Mouse (Mus musculus) neural tube, embryonic 10.5 days (tissue): ENCODE measurements around the gene Slc35e1.

Source experiments
- DNase-seq: peaks from one replicate; pipeline ENCODE4 v3.0.0-alpha.2; 2017; ENCODE audit warnings: low spot score; ENCODE audit errors: extremely low spot score

Gene Slc35e1

DNA sequence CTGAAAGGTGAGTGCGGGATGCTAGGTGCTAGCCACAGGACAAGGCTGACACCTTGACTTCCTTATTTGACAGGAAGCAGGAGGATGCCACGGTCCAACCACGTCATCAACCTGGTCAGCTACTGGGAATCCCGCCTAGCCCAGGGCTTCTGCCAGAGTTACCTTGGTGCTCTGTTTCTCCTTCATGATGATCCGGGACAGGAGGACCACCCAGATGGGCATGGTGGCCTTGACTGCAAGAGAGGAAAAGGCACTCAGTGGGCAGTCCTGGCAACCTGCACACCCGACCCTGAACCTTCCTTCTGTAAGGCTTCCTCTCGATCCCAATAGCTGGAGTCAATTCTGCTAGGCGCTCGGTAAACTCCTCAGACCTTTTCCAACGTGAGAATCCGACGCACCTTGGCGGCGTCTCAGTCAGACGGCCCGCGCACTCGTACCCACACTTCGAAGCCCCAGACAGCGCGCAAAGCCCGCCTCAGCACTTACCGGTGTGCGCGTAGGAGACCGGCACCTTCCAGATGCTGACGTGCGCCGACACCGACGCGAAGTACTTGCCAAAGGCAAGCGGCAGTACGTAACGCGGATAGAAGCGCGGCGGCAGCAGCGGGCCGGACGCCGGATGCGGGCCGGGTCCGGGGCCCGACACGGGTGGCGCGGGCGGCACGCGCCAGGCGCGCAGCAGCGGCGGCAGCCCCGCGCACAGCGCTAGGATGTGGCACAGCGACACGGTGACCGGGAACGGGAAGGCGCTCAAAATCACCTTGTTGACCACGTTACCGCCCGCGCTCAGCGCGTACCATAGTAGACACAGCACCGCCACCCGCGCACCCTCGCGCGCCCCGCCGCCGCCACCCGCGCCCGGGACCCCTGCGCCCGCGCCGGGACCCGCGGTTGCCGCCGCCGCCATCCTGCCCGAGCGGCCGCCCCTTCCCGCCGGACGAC lies at the start of gene Slc35e1:
Slc35e1 (minus strand) TSS at position 935 of the 942 bp plus-strand sequence.
- DNase-seq: peak; percentile 45

DNA sequence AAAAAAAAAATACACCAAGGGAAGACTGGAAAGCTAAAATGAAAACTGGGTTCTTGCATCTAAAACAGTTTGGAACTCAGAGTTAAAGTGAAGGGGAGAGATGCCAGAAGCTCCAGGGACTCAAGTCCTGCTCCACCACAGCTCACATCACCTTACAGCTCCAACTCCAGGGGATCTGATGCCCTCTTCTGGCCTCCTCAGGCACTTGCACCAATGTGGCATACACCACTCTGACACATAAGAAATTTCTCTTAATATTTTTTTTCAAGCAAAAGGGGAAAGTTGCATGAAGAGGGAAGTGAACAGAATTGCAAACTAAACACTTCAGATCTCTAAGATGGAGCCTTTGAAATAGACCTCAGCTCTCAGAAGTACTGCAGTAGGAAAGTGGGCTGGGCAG lies 46.8 kb upstream of the Slc35e1 start:
- DNase-seq: no peak

DNA sequence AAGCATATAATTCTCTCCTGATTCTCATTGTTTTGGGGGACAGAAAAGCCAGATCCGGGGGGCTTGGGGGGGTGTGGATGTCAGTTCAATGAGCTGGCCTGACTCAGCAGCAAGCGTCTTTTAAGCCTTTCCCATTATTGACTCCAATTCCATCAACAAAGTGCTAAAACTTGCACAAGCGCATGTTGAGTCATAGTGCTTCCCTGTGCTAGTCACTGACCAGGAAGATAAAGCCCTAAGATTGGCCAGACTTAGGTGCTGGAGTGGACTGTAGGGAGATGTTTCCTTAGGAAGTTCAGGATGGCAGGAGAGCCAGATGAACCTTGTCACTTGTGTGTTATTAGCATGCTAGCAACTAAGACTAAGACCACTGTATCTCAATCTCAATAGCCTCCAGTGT lies 42.5 kb upstream of the Slc35e1 start:
- no peak for DNase-seq

DNA sequence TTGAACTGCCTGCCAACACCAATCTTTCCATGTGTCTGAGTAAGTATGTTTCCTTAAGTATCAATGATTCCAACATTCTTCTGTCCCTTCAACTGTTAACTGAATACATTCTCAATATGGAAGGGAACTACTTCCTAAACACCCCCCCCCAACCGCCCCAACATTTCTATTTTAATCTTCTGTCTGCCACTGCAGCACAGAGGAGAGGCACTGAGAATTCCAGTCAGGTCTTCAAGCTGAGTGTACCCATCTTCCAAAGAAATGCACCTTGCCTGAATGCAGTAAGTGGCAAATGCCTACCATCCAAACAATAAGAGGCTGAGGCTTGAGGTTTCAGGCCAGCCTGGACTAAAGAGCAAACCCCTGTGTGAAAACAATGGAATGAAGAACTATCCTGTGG lies 39.7 kb upstream of the Slc35e1 start:
- no peak for DNase-seq

DNA sequence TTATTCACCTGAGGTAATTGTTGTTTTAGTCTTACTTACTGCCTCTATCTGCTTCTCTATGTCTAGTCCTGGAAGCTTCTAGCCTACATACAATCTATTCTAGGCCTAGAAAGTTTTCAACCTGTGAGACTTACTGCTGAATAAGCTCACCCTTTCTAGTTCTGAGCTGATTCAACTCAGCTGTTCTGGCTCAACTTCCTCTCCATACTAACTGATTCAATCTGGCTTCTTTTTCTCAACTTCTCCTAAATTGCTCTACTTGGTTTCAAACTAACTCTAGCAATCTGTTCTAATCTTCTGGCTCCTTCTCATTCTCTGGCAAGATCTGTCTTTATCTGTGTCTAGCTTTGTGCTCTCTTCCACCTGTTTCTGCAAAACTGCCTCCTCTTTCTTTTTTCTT lies 29.5 kb upstream of the Slc35e1 start:
- DNase-seq: no peak

DNA sequence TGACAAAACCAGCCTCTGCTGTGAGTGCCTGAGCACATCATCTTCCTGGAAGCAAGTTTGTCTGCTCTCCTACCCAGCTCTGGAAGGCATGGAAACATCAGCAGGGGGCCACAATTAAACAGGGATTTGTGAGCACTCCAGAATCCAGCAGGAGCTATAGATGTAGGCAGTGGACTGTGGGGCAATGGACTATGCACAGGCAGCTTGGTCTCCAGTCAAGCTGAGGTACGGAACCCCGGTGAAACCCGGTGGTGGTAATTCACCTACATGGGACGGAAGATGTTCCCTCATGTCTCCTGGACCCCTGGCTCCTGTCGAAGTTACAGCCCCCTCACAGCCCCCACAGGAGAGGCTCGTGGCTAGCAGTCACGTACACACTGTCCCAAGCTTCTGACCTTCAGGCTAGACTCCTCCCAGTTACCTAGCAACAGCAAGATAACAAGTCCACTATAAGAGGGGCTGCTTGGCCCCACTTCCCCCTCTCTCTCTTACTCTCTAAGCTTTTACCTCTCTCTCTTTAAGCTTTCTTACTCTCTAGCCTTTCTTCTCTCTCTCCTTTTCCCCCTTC lies 25.1 kb upstream of the Slc35e1 start:
- no peak for DNase-seq

DNA sequence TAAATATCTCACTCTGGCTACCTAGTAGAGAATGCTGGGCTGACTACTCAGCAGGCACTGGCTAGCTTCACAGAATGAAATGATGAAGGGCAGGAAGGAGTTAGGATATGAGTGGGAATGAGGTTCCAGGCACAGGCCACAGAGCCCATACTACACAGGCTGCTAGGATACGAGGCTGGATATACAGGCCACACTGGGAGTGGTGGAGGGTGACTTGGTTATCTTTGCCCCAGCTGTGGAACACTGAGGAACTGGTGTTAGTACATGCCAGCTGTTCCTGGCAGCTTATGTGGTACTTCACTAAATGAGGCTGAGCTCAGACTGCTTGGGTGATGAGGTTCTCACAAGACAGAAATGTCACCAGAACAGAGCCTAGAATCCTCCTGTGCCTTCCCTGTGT lies 20.7 kb upstream of the Slc35e1 start:
- DNase-seq: no peak

DNA sequence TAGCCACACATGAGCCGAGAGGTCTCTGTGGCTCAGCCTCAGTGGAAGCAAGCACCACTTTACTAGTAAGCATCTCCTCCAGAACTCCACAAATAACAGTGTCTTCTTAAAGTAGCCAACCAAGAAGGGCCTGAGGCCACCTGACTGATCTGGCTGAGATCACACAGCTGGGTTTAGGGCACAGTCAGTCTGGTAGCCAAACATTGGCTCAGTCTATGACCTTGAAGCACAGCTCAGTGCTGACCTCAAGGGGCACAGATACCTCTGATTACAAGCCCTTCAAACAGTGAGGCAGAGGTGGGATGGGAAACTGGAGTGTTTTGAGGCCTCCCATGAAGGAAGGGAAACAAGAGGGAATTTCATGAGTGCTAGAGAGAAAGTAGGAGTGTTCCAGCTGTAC lies 20.2 kb upstream of the Slc35e1 start:
- DNase-seq: no peak

DNA sequence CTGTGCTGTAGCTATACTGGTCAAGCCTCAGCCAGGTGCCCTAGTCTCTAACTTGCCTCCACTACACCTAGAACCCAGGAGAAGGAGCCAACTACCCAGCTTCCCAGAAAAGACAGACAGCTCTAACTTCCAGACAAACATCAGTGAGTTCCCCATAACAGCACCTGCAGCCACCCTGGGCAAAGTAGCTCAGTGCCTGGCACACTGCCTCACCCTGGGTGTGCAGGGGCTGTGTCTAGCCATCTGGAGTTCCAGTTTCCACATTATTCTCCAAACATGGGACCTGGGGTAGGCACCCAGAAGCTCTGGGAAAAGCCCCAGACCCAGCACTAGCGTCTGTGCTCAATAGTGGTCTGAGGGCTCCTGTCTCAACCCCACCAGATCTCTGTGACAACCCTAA lies 15.1 kb upstream of the Slc35e1 start:
- DNase-seq: no peak

DNA sequence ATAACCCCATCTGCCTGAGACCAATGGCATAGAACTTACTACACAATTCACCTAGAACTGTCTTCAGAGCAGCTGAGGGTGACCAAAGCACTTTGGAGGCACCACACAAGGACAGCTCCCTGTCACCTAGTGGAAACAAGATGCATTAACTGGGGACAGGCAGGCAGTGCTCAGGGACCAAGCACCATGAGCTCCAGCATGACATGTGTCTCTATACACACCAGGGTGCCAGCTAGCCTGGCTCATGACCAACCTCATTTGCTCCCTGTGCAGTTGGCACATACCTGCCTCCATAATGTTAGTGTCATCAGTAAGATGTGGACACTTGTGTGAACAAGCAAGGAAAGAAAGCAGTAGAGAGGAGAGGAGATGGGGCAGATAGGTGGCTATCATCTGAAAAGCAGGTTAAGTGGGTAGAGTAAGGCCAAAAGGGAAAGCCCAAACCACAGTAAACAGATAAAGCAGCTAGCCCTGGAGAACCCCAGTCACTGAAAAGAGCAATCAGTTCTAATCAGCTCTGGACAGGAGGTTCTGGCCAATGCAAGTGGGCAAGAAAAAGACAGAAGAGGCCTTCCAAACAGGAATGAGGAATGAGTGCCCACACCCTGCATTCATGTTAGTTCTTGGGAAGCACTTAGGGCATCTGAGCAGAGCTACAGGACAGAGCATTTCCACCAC lies 12.4 kb upstream of the Slc35e1 start:
- DNase-seq: no peak

DNA sequence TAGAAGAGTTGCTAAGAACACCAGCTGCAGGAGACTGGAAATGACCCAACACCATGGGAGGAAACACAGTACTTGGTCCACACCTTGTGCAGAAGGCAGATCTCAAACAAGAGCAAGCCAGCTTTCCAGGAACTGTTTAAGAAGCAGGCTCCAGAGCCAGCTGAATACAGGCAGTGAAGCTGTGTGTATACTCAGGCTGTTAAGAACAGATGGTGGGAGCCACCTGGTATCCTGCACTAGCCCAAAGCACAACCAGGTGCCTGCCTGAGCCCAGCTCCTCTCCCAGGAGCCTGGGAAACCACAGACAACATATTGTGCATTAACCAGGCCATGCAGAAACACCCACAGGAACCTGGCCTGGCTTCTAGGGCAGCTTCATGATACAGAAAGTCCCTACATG lies 11.7 kb upstream of the Slc35e1 start:
- DNase-seq: no peak

DNA sequence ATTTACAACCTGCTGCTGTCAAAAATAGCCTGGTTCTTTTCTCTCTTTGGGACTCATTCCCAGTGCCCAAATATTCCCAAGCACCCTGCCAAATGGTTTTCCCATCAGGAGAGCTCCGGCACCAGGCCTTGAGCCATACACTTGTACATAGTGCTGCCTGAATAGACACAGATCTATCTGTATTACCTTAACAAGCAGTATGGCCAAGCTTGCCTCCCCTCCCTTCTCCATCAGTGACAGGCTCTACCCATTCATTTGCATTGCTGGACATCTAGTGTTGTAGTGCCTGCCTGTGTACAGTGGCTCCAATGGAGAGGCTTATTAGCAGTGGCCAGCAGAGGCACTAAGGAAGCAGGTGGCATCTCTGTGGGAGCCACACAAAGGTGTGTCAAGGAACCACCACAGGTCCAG lies 8.1 kb upstream of the Slc35e1 start:
- no peak for DNase-seq

DNA sequence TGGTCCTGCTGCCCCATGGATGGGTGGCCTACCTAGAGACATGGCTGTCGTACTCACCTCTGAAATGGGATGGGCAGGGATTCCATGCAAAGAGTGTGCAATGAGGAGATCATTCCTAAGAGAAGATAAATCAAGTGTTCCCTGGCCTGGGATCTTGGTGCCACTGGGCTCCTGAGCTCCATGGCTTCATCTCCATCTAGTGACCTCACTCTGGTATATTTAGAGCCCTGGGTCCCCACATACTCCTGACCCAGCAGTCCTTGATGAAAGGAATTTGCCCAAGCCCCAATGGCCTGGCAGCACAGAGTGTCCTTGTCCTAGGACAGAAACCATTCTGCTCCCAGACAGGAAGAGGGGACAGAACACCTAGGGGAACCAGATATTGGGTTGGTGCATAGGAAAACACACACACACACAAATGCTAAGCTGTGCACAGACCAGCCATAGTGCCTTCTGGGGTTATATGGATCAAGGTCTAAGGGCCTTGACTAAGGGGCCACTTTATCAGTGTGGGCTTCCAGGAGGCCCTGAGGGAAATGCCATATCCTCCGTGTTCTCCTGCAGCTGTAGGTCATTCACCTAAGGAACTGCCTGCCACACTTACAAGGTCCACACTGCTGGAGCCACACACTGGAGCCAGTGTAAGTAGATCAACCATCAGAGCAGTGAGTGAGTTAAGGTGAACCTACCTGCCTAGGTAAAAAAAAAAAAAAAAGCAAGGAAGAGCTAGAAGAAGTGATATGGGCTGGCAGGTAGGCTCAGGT lies 7.3 kb upstream of the Slc35e1 start:
- no peak for DNase-seq

DNA sequence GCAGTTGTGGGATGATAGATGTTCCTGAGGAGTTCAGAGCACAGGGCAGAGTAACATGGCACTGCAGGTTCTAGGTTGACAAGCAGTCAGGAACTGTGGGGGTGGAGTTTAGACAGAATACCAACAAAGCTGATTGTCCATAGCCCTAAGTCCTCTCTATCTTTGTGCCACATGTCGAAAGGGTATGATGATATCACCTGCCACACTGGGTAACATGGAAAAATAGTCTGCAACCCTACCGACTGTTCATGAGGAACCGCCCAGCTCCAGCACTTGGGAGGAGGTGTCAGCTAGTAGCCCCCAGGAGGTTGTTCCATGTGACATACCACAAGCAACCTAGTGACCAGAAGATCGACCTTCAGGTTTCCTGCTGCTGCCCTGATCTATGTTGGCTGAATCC lies 6.1 kb upstream of the Slc35e1 start:
- no peak for DNase-seq

DNA sequence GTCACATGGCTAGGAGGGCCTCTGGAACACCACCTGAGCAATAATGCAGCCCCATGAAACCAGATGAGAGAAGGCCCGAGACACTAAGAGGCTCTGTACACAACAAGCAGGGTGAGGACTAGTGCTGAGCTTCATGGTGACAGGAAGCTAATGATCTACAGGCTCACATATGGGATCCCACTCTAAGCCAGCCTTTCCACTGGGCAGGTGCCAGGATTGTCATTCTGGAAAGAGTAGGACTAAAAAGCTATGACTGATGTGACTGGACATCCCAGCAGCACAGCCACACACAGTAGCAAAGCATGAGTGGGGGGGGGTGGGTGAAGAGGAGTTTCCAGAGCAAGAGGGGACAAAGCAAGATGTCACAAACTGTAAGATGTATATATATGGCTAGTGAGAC lies 5.5 kb upstream of the Slc35e1 start:
- no peak for DNase-seq

DNA sequence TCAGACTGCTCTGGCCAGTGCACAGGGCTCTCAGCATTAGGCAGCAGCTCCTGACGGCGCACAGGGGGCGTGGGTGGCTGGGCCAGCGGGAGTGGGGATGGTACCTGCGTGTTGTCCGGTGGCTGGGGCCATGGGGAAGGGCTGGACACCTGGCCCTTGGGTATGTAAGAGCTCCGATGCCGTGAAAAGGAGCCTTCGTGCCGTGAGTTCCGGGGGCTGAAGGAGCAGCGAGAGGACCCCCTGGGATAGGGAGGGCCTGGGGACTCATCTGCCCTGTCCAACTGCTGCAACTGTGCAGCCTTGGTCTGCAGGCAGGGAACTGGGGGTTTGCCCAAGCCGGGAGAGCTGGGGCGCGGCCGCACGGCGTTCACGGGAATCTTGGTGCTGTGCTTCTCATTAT lies 3.8 kb upstream of the Slc35e1 start:
- no peak for DNase-seq

DNA sequence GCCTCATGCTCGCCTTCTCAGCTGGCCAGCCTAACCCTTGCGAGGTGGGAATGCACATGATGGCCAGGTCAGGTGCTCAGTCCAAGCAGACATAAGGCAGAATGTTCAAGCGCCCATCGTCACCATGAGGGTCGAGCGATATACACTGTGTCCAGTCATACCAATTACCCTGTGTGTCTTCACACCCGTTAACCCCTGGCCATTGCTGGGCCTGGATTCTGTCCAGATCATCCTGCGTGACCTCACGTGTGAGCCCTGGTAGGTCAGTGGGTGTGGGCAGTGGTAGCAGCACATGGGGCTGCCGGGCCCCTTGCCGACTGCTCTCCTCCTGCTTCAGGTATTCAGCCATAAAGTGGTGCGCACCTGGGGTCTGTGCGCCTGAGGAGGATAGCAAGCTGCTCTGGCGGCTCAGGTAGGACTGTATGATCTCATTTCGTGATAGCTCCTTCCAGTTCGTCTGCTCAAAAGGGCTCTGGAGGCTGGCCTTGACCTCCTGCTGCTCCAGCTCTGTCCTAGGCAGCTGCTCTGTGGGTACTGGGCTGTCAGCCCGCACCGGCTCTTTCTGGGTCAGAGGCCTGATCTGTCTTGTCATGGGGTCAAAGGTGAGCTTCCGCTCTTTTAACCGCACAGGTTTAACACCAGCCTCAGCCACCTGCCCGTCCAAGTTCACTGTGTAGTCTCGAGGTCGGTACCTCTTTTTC lies 3.1 kb upstream of the Slc35e1 start:
- DNase-seq: no peak

DNA sequence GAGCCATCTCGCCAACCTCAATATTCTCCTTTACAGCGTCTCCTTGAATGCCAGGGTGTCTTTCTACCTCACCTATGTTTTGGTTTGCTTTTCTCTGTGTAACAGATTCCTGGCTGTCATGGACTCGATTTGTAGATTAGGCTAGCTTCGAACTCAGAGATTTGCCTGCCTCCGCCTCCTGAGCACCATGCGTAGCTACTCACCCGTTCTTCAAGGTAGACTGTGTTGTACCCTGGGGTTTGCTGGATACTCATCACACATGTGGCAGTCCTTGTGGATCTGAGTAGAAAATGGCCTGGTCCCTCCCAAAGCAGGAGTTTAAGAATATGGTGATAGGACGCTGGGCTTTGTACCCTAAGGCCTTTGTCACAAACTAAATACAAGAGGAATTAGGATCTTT lies 967 bp upstream of the Slc35e1 start:
- DNase-seq: no peak

DNA sequence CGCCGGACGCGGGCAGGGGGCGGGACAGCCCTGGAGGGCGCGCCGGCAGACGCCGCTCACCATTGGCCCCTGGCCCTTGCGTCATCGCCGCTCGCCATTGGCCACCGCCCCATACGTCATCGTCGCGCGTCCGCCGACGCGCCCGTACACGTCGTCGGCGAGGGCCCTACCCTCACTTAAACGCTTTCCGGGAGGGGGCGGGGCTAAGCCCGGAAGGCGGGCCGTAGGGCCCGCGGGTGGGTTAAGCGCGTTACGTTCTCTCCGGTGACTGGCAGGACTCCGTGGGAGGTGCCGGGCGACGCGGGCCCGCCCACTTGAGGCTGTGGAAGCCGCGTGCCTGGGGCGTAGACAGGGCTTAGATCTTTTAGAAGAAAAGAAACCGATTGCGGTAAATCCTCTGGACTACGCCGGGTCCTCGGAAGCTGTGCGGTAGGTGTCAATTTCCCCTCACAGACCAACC lies 238 bp upstream of the Slc35e1 start:
- DNase-seq: peak; percentile 99

DNA sequence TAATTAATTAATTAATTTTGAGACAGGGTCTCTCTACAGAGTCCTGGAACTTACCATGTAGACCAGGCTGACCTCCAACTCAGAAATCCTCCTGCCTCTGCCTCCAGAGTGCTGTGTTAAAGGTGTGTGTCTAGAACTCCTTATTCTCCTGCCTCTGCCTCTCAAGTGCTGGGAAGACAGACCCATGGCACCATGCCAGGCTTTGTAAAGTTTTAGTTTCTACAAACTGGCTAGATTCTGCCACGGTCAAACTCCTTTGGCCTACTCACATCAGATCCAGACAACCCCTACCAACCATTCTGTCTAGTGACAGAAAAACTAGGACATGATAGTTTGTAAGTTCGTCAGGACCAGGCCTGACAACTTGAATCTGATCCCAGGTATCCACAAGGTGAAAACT lies 1.4 kb downstream of the Slc35e1 start:
- no peak for DNase-seq

DNA sequence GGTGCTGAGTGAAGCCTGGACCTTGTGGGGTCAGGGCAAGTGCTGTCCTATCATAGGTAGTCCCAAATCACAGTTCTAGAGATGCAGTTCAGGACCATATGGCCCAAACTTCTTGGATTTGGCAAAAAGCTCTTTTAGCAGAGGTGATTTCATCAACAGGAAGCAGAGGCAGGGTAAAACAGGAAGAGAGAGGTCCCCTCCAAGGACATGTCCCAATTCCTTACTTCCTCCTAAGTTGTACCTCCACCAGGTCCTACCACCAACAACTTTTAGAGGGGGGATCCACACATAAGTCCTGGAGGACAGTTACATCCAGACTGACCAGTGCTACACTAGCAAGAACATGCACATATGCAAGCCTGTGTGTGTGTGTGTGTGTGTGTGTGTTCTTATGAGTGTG lies 5.4 kb downstream of the Slc35e1 start:
- DNase-seq: no peak
